Mouse (Mus musculus) lung, postnatal 4 days (tissue): ENCODE results near the gene Evx1.
"Not testable (repeated sequence)": the region's sequence is repeated elsewhere in the genome, so short reads cannot be mapped to it uniquely, and the experiment has no call there.

Source experiments
- DNase-seq, 2 experiments: peaks; one replicate each; pipeline ENCODE4 v3.0.0; 2021

The Evx1 gene

DNA sequence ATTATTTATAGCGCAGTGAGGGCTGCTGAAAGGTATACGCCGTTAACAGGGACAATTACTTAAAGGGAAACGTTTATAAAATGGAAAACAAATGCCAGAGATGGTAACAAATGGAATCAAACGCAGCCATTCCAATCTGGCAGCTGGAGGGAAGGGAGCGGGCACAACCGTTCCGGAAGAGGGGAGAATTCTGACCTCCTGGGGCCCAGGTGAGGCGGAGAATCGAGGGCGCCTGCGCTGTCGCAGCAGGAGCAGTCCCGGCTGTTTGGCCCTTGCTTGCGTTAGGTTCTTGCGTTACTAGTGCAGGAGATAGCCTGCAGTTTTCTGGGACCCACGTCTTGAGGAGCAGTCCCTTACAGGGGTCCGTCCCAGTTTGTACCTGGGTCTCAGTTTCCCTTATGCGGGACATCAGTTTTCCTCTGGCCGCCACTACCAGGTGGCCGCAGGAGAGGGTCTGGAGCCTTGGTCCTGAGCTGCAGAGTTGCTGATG, 8.6 kb downstream of the Evx1 start:
- no peak for DNase-seq

DNA sequence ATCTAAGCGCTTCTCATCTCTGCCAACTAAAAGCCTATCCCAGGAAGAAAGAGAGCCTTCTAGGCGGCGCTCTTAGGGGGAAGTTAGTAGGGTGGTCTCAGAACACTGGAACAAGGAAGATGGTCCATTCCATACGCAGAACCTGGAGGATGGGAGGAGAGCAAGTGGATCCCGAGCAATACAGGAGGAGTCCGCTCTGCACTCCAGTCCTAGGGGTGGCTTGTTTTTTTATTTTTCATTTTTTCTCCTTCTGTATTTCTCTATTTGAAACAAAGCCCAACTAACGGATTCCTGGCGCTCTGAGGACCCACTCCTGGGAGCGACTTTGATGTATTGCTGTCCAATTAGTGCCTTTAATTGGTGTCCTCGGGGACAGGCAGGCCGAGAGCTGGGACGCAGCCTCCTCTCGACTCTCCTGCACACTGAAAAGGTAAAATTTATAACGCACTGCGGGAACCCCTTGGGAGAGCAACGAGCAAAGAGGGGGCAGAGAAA, 9.5 kb downstream of the Evx1 start:
- DNase-seq = no peak

DNA sequence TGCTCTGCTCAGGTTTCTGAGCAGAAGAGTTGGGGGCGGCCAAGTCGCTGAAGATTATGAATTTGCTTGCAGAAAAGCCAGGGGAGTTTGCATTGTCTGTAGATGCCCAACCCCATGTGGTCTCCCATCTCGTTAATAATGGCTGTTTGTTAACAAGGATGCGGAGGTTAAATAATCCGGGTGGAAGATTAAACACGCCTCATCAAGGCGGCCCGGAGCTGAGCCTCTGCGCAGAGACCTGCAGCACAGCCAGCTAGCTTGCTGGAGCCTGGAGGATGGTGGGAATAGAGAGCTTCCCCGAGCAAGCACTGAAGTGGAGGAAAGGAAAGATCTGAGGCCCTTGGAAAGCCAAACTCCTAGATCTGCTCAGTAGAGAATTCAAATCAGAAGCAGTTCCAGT, 10.0 kb downstream of the Evx1 start:
- no peak for DNase-seq

DNA sequence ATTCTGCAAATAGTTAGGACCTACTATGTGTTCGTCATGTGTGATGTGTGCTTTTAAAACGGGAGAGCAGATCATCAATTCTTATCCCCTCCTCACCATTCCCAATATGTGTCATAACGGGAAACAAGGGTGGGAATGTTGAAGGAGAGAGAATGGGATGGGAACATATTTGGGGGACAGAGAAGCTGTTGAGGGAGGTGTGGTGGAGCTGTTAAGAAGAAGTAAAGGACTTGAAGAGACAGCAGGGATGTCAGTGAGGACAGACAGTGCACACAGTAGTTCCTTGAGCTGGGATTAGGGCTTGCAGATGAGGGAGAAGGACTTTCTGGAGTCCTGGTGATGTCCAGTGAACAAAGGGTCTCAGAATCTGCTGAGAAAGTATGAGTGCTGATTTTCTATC, 10.8 kb downstream of the Evx1 start:
- DNase-seq = no peak

DNA sequence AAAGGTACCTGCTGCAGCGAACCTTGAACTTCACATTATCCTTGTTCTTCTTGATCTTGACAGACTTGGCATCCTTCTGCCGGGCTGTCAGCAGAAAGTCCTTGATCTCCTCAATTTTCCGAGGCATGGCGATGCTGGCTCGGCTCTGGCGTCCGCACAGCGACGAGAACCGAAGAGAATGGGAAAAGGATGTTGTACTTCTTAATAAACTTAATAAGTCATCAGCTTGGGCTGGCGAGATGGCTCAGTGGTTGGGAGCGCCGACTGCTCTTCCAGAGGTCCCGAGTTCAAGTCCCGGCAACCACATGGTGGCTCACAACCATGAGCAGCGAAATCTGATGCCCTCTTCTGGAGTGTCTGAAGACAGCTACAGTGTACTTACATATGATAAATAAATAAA, 33.5 kb downstream of the Evx1 start:
- not testable (repeated sequence) for DNase-seq

DNA sequence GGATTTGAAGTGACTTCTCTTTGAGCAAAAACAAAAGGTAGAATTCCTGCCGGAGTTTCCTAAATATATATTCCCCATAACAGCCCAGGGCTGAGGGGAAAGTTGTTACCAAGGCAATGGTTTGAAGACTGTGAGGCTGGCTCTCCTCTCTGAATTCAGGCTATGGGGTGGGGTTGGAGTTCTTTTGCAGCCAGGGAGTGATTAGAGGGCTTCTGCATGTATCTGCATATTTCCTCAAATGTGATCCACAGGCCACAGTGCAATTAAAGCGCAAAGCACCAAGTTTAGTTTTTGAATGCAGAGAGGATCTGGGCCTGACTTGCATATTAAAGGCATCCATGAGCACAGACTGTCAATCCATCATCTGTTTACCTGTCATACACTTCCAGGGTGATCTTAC, 52.7 kb downstream of the Evx1 start:
- DNase-seq = no peak

DNA sequence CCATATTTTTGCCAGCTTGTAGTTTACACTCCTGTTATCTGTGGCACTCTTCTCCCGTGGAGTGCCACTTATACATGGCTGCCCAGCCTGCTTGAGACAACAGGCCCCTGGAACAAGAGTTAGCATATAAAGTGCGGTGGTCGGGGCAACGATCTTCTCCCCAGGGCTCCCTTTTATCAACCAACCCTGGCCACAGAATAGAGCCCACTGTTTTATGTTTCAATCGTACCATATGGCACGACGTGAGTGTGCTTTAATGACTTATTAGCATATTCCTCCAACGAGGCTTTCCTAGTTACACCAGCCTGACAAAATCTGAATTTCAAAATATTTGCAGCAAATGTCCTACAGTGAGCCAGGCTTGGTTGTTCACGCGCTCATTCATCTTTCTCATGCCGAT, 53.2 kb downstream of the Evx1 start:
- no peak for DNase-seq

DNA sequence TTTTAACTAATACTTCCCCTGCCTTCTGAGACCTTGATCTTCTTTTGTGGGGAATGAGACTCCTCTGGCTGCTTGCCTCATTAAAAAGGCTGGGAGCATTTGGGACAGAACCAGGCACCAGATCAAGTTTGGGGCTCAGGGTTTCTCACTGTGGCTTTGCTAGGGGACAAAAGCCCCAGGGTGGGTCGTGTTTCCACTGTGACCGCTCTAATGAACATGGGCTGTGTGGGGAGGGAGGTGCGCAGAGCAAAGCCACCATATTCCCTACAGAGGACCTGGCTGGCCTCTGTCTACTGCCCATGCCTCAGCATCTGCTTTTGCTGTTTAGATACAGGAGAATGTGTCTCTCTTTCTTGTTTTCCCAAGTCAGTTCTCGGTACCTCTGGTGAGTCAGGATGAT, 53.8 kb downstream of the Evx1 start:
- DNase-seq = no peak
